Mouse (Mus musculus): ENCODE measurements around the gene Epha5. TPM values are rescaled to one million over a fixed set of nuclear protein-coding genes. Genes with fewer than 3 reads are reported as not detected.

The Epha5 gene
- polyA plus RNA-seq (2015; fragmentation: Nextera tagmentation; extraction: Ambion mirVana), result 6.6 and 14.2 TPM in 2 replicates

DNA sequence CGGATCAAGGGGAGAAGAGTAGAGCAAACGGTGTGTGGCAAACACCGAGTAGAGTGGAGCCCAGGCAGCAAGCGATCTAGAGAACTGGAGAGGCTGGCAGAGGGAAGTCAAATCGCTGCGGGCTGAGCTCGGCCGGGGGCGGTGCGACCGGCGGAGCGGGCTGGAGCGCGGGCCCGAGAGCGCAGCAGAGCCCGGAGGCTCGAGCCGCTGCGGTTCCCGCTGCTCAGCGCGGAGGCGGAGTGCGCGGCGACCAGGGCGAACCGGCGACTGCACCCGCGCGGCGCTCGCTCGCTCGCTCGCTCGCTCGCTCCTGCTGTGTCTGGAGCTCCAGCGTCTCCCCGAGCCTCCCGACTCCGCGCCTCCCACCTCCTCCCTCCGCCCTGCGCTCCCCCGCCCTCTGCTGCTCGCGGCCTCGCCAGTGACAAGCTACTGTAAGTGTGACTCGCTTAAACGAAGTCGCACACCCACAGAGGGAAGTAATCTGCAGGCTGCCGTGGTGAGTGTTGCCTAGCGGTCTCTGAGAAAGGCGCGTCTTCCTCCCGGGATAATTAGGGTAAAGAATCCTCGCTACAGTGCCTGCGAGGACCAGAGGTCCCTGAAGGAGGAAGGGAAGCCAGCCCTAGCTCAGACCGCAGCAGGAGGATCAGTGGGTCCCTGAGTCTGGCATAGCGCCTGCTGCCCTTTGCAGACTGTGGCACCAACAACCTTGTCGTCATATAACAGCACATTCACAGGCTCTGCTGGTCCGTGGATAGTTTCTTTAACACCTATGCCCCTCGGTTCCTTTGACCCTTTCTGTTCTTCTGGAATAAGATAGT is at the start of gene Epha5:
Epha5 (minus strand) TSS at position 321 of the 818 bp plus-strand sequence.

Data from adrenal gland, postnatal 0 days (tissue).